Mouse (Mus musculus) liver, embryonic 14.5 days (tissue): ENCODE data around the gene Erg.

ENCODE experiments used
- CTCF ChIP-seq: IDR thresholded peaks from 2 replicates; pipeline ENCODE4 v1.5.1; 2016; ENCODE audit warnings: antibody characterized with exemption, low read depth, control low read depth
- EP300 ChIP-seq: IDR thresholded peaks from 2 replicates; pipeline ENCODE4 v1.6.1; 2016; ENCODE audit warnings: antibody characterized with exemption, low read depth

- no peak for TF ChIP-seq CTCF
- TF ChIP-seq EP300, result no peak
Observed at GRCm38 (mm10) chr16:95413401-95413959, 172.9 kb downstream of the Erg start.
